Mouse (Mus musculus) limb, embryonic 13.5 days (tissue): Measurements from ENCODE around the gene Grin2c. TPM values are rescaled to one million over a fixed set of nuclear protein-coding genes. Genes with fewer than 3 reads are reported as not detected.

ENCODE experiments used
- ATAC-seq: fragments of 200-750 bp; cut with Nextera tagmentation; 2 replicates; pipeline ENCODE4 v1.8.0; 2017; ENCODE audit warnings: low read depth, moderate number of reproducible peaks, moderate TSS enrichment; ENCODE audit not compliant: low FRiP score
- H3K27ac ChIP-seq: fragments of 300-500 bp; sonication (generic); 2 replicates; pipeline ENCODE4 v1.5.1; 2015; ENCODE audit warnings: inconsistent platforms, mild to moderate bottlenecking, moderate library complexity
- H3K27me3 ChIP-seq: fragments of 300-500 bp; sonication (generic); 2 replicates; pipeline ENCODE4 v1.6.1; 2015; ENCODE audit warnings: mild to moderate bottlenecking, inconsistent platforms
- H3K36me3 ChIP-seq: fragments of 300-500 bp; sonication (generic); 2 replicates; pipeline ENCODE4 v1.6.1; 2015; ENCODE audit warnings: inconsistent platforms, mild to moderate bottlenecking, moderate library complexity
- H3K4me1 ChIP-seq: fragments of 300-500 bp; sonication (generic); 2 replicates; pipeline ENCODE4 v1.6.1; 2015; ENCODE audit warnings: inconsistent platforms
- H3K4me2 ChIP-seq: fragments of 300-500 bp; sonication (generic); replicated peaks from 2 replicates; pipeline ENCODE4 v1.6.1; 2015; ENCODE audit warnings: inconsistent platforms, mild to moderate bottlenecking, moderate library complexity
- H3K4me3 ChIP-seq: fragments of 300-500 bp; sonication (generic); 2 replicates; pipeline ENCODE4 v1.5.1; 2015; ENCODE audit warnings: moderate library complexity, mild to moderate bottlenecking, inconsistent platforms
- H3K9ac ChIP-seq: fragments of 300-500 bp; sonication (generic); 2 replicates; pipeline ENCODE4 v1.6.1; 2015; ENCODE audit warnings: mild to moderate bottlenecking, inconsistent platforms
- H3K9me3 ChIP-seq: fragments of 300-500 bp; sonication (generic); 2 replicates; pipeline ENCODE4 v1.6.1; 2016; ENCODE audit warnings: inconsistent platforms
- WGBS: fragments of 180-500 bp; shearing (Covaris S2); methylation state at CpG from one replicate; pipeline ENCODE4 v1.1.7; 2015; 5-methylcytosine and 5-hydroxymethylcytosine counted together
- polyA plus RNA-seq: library from polyadenylated mRNA; unstranded; fragments of >200 nt; fragmentation: Nextera tagmentation; extraction: Ambion mirVana; gene quantifications from 2 replicates; pipeline ENCODE4 v1.2.1, GENCODE M21; 2015

The Grin2c gene
- polyA plus RNA-seq, 1 experiment from 2014 or later, result 0.09 TPM

DNA sequence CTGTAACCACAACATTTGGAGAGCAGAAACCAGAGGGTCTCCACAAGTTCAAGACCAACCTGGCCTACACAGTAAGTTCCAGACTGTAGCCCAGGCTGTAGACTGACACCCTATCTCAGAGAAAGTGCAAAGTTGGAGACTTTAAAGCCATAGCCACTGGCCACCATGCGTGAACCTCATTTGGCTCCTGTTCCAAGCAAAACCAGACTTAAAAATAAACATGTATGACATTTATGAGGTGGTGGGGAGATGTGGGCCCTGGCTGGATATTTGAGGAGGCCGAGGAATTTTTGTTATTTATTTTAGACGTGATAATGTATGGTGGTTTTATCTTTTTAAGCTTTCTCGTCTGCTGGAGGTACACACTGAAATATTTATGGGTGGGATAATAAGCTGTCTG lies 7.9 kb downstream of the Grin2c start:
- WGBS, result 30% methylated on average over 4 of the region's 4 CpGs
- peaks cover 8% of the 10 kb centered on the region for H3K4me1 ChIP-seq

DNA sequence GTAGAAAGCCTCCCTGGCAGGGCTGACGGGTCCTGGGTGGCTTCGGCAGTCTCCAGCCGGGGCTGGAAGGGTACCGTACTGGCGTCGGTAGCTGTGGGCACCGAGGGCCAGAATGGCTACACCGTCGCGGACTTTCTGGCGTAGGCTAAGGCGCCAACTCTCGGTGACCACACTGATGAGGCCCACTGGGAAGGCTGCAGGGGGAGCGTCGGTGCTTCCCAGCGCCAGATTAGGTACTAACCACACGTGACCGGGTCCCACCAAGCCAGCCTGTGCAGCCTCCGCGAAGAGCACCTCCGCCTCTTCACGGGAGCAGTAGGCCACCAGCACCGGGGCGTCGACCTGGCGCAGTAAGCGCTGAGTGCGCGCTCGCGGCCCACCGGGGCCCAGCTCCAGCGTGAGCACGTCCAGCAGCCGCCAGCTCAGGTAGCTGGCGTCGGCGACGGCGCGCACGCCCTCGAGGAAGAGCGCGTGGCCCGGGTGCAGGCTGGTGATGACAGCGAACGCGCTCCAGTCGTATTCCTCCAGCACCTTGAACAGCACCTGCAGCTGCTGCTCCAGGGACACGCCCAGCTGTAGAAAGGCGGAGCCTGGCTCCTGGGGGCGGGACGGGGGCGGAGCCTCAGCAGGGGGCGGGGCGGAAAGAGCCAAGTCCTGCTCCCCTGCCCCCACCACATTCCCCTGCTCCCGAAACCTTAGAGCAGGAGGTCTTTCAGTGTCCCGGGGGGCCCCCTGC lies 9.1 kb downstream of the Grin2c start:
- no peak for ATAC-seq
- Histone ChIP-seq H3K9ac (no peak overlapping the region), H3K27ac (no peak overlapping the region), H3K4me2 (peak overlapping the region; percentile 50), H3K27me3 (peaks cover 99% of the 10 kb centered on the region), H3K4me1 (peaks cover 8% of the 10 kb centered on the region), H3K9me3 (0 out of 2 replicates have a peak, but pooled peaks cover 4% of the 10 kb centered on the region), H3K36me3 (no peaks in the 10 kb centered on the region), H3K4me3 (peak overlapping the region; percentile 26)
- WGBS, result 15% methylated on average over 59 of the region's 59 CpGs

More for the DNA sequence above, 7.9 kb downstream of the Grin2c start:
- H3K27ac ChIP-seq, result no peak overlapping the region
- ATAC-seq, result no peak
- H3K4me2 ChIP-seq, result no peak overlapping the region
- H3K36me3 ChIP-seq, result no peaks in the 10 kb centered on the region
- no peak overlapping the region for H3K4me3 ChIP-seq
- peaks cover 99% of the 10 kb centered on the region for H3K27me3 ChIP-seq
- no peak overlapping the region for H3K9ac ChIP-seq
- H3K9me3 ChIP-seq, result 0 out of 2 replicates have a peak, but pooled peaks cover 4% of the 10 kb centered on the region

GRCm38 (mm10) chr11:115251258-115251657 lies 15.8 kb downstream of the Grin2c start:
- peaks cover 18% of the 10 kb centered on the region for H3K4me1 ChIP-seq
- WGBS, result 53% methylated on average over 3 of the region's 3 CpGs
- H3K27me3 ChIP-seq, result peaks cover 98% of the 10 kb centered on the region
- H3K9me3 ChIP-seq, result no peaks in the 10 kb centered on the region
- no peak overlapping the region for H3K9ac ChIP-seq
- no peak overlapping the region for H3K27ac ChIP-seq
- no peak overlapping the region for H3K4me2 ChIP-seq
- H3K4me3 ChIP-seq, result no peak overlapping the region
- no peaks in the 10 kb centered on the region for H3K36me3 ChIP-seq
- ATAC-seq, result no peak

- Histone ChIP-seq H3K9ac (peak overlapping the region; percentile 65), H3K4me3 (peak overlapping the region; percentile 48), H3K27me3 (peaks cover 97% of the 10 kb centered on the region), H3K4me2 (peak overlapping the region; percentile 87), H3K4me1 (peaks cover 25% of the 10 kb centered on the region), H3K36me3 (no peaks in the 10 kb centered on the region), H3K9me3 (no peaks in the 10 kb centered on the region), H3K27ac (no peak overlapping the region)
- WGBS, result 2% methylated on average over 36 of the region's 36 CpGs
- no peak for ATAC-seq
These were observed 16.5 kb downstream of the Grin2c start for GRCm38 (mm10) chr11:115250405-115251090.

DNA sequence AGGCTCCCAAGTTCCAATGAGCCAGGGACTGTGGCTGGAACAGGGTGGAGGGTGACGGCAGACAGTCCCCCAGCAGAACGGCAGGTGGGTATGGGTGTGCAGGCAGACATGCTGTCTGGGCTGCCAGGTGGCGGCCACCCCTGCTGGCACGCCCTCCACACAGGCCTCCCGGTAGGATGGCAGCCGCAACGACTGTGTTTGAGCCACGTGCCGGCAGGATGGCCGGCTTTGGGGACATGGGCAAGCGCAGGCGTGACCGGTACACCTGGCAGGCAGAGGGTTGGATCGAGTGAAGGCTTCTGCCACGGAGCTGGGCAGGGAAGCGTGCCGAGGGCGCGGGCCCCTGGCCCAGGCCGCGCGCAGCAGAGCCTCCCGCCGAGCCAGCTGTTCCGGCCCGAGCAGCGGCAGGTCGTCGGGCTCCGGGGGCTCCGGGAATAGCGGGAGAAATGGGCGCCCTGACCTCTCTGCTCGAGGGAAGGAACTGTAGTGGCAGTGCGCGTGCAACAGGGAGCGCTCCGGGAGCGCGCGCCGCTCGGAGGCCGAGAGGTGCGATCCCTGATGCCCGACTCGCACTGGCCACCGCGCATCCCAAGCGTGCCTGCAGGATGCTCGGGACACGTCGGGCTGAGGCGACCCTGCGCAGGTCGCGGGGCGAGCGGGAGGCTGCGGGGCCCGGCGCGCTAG lies 17.2 kb downstream of the Grin2c start:
- H3K27me3 ChIP-seq, result peaks cover 96% of the 10 kb centered on the region
- no peak for ATAC-seq
- H3K27ac ChIP-seq, result no peak overlapping the region
- H3K4me3 ChIP-seq, result peak overlapping the region; percentile 48
- 2% methylated on average over 63 of the region's 63 CpGs for WGBS
- H3K4me2 ChIP-seq, result peak overlapping the region; percentile 87
- peaks cover 7% of the 10 kb centered on the region for H3K36me3 ChIP-seq
- peaks cover 31% of the 10 kb centered on the region for H3K4me1 ChIP-seq
- no peaks in the 10 kb centered on the region for H3K9me3 ChIP-seq
- peak overlapping the region; percentile 65 for H3K9ac ChIP-seq

DNA sequence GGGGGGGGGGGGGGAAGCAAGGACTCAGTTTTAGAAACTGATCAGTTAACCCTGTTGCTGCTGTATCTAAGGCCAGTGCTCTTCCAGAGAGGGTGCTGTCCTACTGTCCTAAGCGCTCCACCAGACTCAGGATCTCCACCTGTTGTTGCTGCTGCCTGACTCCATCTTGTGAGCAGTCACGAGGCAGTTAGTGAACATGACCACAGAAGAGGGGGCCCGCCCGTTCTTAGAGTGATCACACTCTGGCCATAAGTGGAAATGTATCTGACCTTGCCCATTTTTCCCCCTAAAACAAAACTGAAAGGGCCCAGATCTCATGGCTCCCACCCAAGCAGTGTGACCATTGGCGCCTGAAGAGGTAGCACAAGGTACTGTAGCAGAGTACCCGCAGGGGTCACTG lies 19.1 kb downstream of the Grin2c start:
- Histone ChIP-seq H3K27me3 (peaks cover 88% of the 10 kb centered on the region), H3K9ac (no peak overlapping the region), H3K36me3 (peaks cover 24% of the 10 kb centered on the region), H3K27ac (no peak overlapping the region), H3K4me3 (no peak overlapping the region), H3K4me2 (no peak overlapping the region), H3K4me1 (peaks cover 31% of the 10 kb centered on the region), H3K9me3 (no peaks in the 10 kb centered on the region)
- WGBS, result 63% methylated on average over 6 of the region's 6 CpGs
- no peak for ATAC-seq

- peaks cover 28% of the 10 kb centered on the region for H3K36me3 ChIP-seq
- no peak overlapping the region for H3K27ac ChIP-seq
- H3K4me2 ChIP-seq, result no peak overlapping the region
- H3K4me1 ChIP-seq, result peaks cover 31% of the 10 kb centered on the region
- H3K4me3 ChIP-seq, result no peak overlapping the region
- ATAC-seq, result no peak
- 10% methylated on average over 3 of the region's 3 CpGs for WGBS
- peaks cover 83% of the 10 kb centered on the region for H3K27me3 ChIP-seq
- no peak overlapping the region for H3K9ac ChIP-seq
- no peaks in the 10 kb centered on the region for H3K9me3 ChIP-seq
These were observed 19.8 kb downstream of the Grin2c start for GRCm38 (mm10) chr11:115247240-115247639.

GRCm38 (mm10) chr11:115246386-115246785 lies 20.7 kb downstream of the Grin2c start:
- no peak overlapping the region for H3K4me2 ChIP-seq
- no peak overlapping the region for H3K9ac ChIP-seq
- H3K9me3 ChIP-seq, result no peaks in the 10 kb centered on the region
- ATAC-seq, result no peak
- H3K4me1 ChIP-seq, result peaks cover 31% of the 10 kb centered on the region
- WGBS, result 58% methylated on average over 8 of the region's 8 CpGs
- H3K27ac ChIP-seq, result no peak overlapping the region
- H3K36me3 ChIP-seq, result peaks cover 28% of the 10 kb centered on the region
- no peak overlapping the region for H3K4me3 ChIP-seq
- peaks cover 76% of the 10 kb centered on the region for H3K27me3 ChIP-seq

DNA sequence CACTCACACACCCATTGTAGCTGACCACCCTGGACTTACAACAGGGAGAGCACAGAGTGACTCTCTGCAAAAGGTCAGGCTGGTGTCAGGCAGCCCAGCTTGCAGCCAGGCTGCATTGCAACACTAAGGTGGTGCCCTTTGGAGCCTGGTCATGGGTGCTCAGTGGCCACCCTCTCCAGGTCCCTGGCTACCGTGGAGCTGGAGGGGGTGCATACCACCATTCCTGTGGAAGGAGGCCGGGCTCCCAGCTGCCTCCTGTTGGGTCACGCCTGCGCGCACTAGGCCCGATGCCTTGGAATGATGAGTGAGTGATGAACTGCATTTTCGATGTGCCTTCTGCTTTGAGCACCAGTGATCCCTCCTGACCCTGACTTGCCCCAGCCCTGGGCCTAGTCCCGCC lies 22.2 kb downstream of the Grin2c start:
- peaks cover 24% of the 10 kb centered on the region for H3K4me1 ChIP-seq
- no peak overlapping the region for H3K27ac ChIP-seq
- H3K27me3 ChIP-seq, result peaks cover 61% of the 10 kb centered on the region
- H3K36me3 ChIP-seq, result peaks cover 29% of the 10 kb centered on the region
- 76% methylated on average over 8 of the region's 8 CpGs for WGBS
- no peak overlapping the region for H3K9ac ChIP-seq
- no peak overlapping the region for H3K4me3 ChIP-seq
- H3K4me2 ChIP-seq, result no peak overlapping the region
- ATAC-seq, result no peak
- no peaks in the 10 kb centered on the region for H3K9me3 ChIP-seq

GRCm38 (mm10) chr11:115243783-115244182 lies 23.3 kb downstream of the Grin2c start:
- Histone ChIP-seq H3K9me3 (no peaks in the 10 kb centered on the region), H3K36me3 (peaks cover 34% of the 10 kb centered on the region), H3K4me3 (no peak overlapping the region), H3K9ac (no peak overlapping the region), H3K4me1 (peaks cover 19% of the 10 kb centered on the region), H3K27ac (no peak overlapping the region), H3K4me2 (no peak overlapping the region), H3K27me3 (peaks cover 50% of the 10 kb centered on the region)
- no peak for ATAC-seq
- 86% methylated on average over 12 of the region's 12 CpGs for WGBS

- 79% methylated on average over 3 of the region's 3 CpGs for WGBS
- Histone ChIP-seq H3K4me2 (no peak overlapping the region), H3K9ac (no peak overlapping the region), H3K9me3 (no peaks in the 10 kb centered on the region), H3K36me3 (peaks cover 34% of the 10 kb centered on the region), H3K4me1 (peaks cover 19% of the 10 kb centered on the region), H3K27ac (no peak overlapping the region), H3K4me3 (no peak overlapping the region), H3K27me3 (peaks cover 40% of the 10 kb centered on the region)
- ATAC-seq, result no peak
These were observed 24.3 kb downstream of the Grin2c start for GRCm38 (mm10) chr11:115242746-115243145.

DNA sequence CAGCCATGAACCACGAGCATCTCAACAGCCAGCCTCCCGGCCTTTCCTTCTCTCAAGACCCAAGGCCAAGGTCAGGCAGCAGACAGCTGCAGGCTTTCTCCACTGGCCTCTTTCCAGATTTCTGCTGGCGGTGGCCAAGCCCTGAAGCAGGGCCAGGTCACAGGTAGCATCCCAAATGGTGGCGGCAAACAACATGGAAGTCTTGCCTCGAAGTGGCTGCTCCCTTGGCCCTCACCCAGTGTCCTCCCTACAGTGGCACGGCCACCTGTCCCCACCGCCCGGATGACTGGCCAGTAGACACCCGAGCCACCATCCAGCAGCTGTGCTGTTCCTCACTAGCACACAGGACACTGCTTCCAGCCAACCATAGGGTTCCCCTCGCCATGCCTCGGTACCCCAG lies 25.6 kb downstream of the Grin2c start:
- Histone ChIP-seq H3K27me3 (peaks cover 26% of the 10 kb centered on the region), H3K4me1 (peaks cover 17% of the 10 kb centered on the region), H3K4me3 (no peak overlapping the region), H3K9ac (no peak overlapping the region), H3K4me2 (no peak overlapping the region), H3K27ac (no peak overlapping the region), H3K9me3 (no peaks in the 10 kb centered on the region), H3K36me3 (peaks cover 34% of the 10 kb centered on the region)
- WGBS, result 81% methylated on average over 11 of the region's 11 CpGs
- no peak for ATAC-seq
